Mouse (Mus musculus) megakaryocyte, embryonic 14.5 days (primary cell): ENCODE measurements around the gene Jph4.

Experiments
- FLI1 ChIP-seq: IDR thresholded peaks from 2 replicates; pipeline ENCODE4 v1.6.1; 2012; ENCODE audit warnings: low read length, inconsistent platforms, mixed read lengths
- GATA1 ChIP-seq: IDR thresholded peaks from 3 replicates; pipeline ENCODE4 v1.6.1; 2012; ENCODE audit warnings: mixed read lengths, low read length, inconsistent platforms, borderline replicate concordance

DNA sequence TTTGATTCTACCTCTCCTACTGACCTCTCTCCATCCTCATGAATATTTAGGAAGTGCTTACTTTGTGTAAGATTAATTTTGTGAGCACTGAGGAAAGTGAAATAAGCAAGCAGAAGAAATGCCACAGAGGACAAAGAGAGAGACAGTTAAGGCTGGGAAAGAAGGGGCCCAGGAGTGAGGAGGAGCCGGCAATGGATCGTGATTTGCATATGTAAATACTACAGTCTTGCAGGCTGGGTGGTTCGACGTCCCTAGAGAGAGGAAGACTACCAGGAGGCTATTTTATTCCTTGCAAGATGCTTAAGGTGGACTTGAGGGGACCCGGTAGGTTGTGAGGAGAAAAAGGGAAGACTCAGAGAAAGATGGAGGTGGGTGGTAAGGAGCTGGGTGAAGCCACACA is 35.6 kb downstream of the Jph4 start:
- TF ChIP-seq GATA1, result no peak
- no peak for TF ChIP-seq FLI1
